Mouse (Mus musculus) CH12.LX (cell line): ENCODE results near the gene Acd. TPM values are rescaled to one million over a fixed set of nuclear protein-coding genes. Genes with fewer than 3 reads are reported as not detected.

Experiments used
- DNase-seq: peaks from one replicate; pipeline ENCODE4 v3.0.0-alpha.2; 2013; ENCODE audit errors: extremely low read depth
- H3K27ac ChIP-seq: 2 replicates; pipeline ENCODE4 v1.5.1; 2012; ENCODE audit warnings: low read depth, mild to moderate bottlenecking, control low read depth, moderate library complexity; ENCODE audit not compliant: insufficient read depth
- H3K27me3 ChIP-seq: replicated peaks from 2 replicates; pipeline ENCODE3; 2012; ENCODE audit warnings: inconsistent platforms
- H3K36me3 ChIP-seq, 2 experiments: replicated peaks in 1 of 2; 2 replicates each; pipeline versions ENCODE3 to v1.6.1; 2012; ENCODE audit warnings: inconsistent platforms in 1 of 2, low read length in 1 of 2, mild to moderate bottlenecking in 1 of 2, mixed read lengths in 1 of 2, moderate library complexity in 1 of 2; ENCODE audit not compliant: control insufficient read depth in 1 of 2, insufficient read depth in 1 of 2
- H3K4me1 ChIP-seq, 2 experiments: 2 replicates each; pipeline ENCODE4 v1.6.1; 2012; ENCODE audit warnings: inconsistent platforms in 1 of 2, moderate library complexity in 1 of 2; ENCODE audit not compliant: insufficient read depth in 2 of 2, control insufficient read depth in 1 of 2
- H3K4me2 ChIP-seq: 2 replicates; pipeline ENCODE4 v1.6.1; 2012; ENCODE audit warnings: low read depth, mild to moderate bottlenecking, control low read depth; ENCODE audit not compliant: poor library complexity, insufficient read depth, severe bottlenecking
- H3K4me3 ChIP-seq, 3 experiments: fragments of 150-350 bp in 1 of 3; sonication (generic) in 1 of 3; replicated peaks in 1 of 3; 2 replicates each; pipeline versions ENCODE3 to v1.5.1; 2011 to 2012; ENCODE audit warnings: low read depth in 2 of 3, low read length in 2 of 3, mild to moderate bottlenecking in 2 of 3, moderate library complexity in 2 of 3, control low read depth in 1 of 3, improper control_type of control experiment in 1 of 3, inconsistent platforms in 1 of 3, mixed read lengths in 1 of 3; ENCODE audit not compliant: poor library complexity in 1 of 3
- H3K79me2 ChIP-seq: replicated peaks from 2 replicates; pipeline ENCODE4 v1.6.1; 2012; ENCODE audit warnings: mild to moderate bottlenecking, moderate library complexity; ENCODE audit not compliant: control insufficient read depth, poor library complexity, insufficient read depth, severe bottlenecking; ENCODE audit errors: extremely low read depth
- H3K9ac ChIP-seq: 2 replicates; pipeline ENCODE4 v1.6.1; 2012; ENCODE audit warnings: low read depth, mild to moderate bottlenecking, control low read depth, moderate library complexity; ENCODE audit not compliant: insufficient read depth
- H3K9me3 ChIP-seq: replicated peaks from 2 replicates; pipeline ENCODE3; 2012; ENCODE audit warnings: low read length, inconsistent platforms, mixed read lengths
- BHLHE40 ChIP-seq: IDR thresholded peaks from 2 replicates; pipeline ENCODE4 v1.6.1; 2011; ENCODE audit warnings: mild to moderate bottlenecking, low read depth, low read length, improper control_type of control experiment
- CHD1 ChIP-seq: IDR thresholded peaks from 2 replicates; pipeline ENCODE4 v1.6.1; 2012; ENCODE audit warnings: low read depth, low read length, improper control_type of control experiment, inconsistent platforms
- CHD2 ChIP-seq: IDR thresholded peaks from 2 replicates; pipeline ENCODE4 v1.6.1; 2011; ENCODE audit warnings: low read length, improper control_type of control experiment
- CTCF ChIP-seq, 2 experiments: IDR thresholded peaks in 1 of 2; conservative IDR thresholded peaks in 1 of 2; 2 replicates each; pipeline ENCODE4 v1.5.1; 2011 to 2012; ENCODE audit warnings: low read depth in 2 of 2, low read length in 2 of 2, improper control_type of control experiment in 1 of 2, inconsistent platforms in 1 of 2, mild to moderate bottlenecking in 1 of 2, moderate library complexity in 1 of 2
- E2F4 ChIP-seq: IDR thresholded peaks from 2 replicates; pipeline ENCODE4 v1.6.1; 2011; ENCODE audit warnings: low read depth, low read length, improper control_type of control experiment; ENCODE audit not compliant: insufficient replicate concordance
- ETS1 ChIP-seq: conservative IDR thresholded peaks from 2 replicates; pipeline ENCODE4 v1.6.1; 2012; ENCODE audit warnings: low read depth, mild to moderate bottlenecking, inconsistent platforms, low read length, improper control_type of control experiment, moderate library complexity
- GABPA ChIP-seq: IDR thresholded peaks from 2 replicates; pipeline ENCODE4 v1.6.1; 2012; ENCODE audit warnings: low read depth, low read length, improper control_type of control experiment, inconsistent platforms; ENCODE audit not compliant: insufficient replicate concordance
- HCFC1 ChIP-seq: IDR thresholded peaks from 2 replicates; pipeline ENCODE4 v1.6.1; 2012; ENCODE audit warnings: low read depth, mild to moderate bottlenecking, inconsistent platforms, low read length, improper control_type of control experiment
- JUND ChIP-seq: conservative IDR thresholded peaks from 2 replicates; pipeline ENCODE4 v1.6.1; 2011; ENCODE audit warnings: low read depth, low read length, improper control_type of control experiment
- KAT2A ChIP-seq: IDR thresholded peaks from 2 replicates; pipeline ENCODE4 v1.6.1; 2012; ENCODE audit warnings: low read length, improper control_type of control experiment, inconsistent platforms; ENCODE audit not compliant: insufficient replicate concordance
- MAFK ChIP-seq: IDR thresholded peaks from 2 replicates; pipeline ENCODE4 v1.6.1; 2011; ENCODE audit warnings: low read length, improper control_type of control experiment; ENCODE audit not compliant: insufficient replicate concordance
- MAX ChIP-seq: IDR thresholded peaks from 2 replicates; pipeline ENCODE4 v1.6.1; 2011; ENCODE audit warnings: low read length, improper control_type of control experiment
- MXI1 ChIP-seq: IDR thresholded peaks from 2 replicates; pipeline ENCODE4 v1.6.1; 2011; ENCODE audit warnings: mild to moderate bottlenecking, low read depth, low read length, improper control_type of control experiment
- NELFE ChIP-seq: IDR thresholded peaks from 2 replicates; pipeline ENCODE4 v1.6.1; 2011; ENCODE audit warnings: low read depth, low read length, improper control_type of control experiment
- NRF1 ChIP-seq: IDR thresholded peaks from 2 replicates; pipeline ENCODE4 v1.6.1; 2014; ENCODE audit warnings: low read depth, mild to moderate bottlenecking, inconsistent platforms, low read length, improper control_type of control experiment, moderate library complexity
- PAX5 ChIP-seq: IDR thresholded peaks from 2 replicates; pipeline ENCODE4 v1.6.1; 2012; ENCODE audit warnings: low read length, inconsistent platforms, mixed read lengths
- POLR2A ChIP-seq: IDR thresholded peaks from 2 replicates; pipeline ENCODE4 v1.6.1; 2011; ENCODE audit warnings: low read depth, mild to moderate bottlenecking, improper control_type of control experiment, low read length
- RCOR1 ChIP-seq: conservative IDR thresholded peaks from 2 replicates; pipeline ENCODE4 v1.6.1; 2012; ENCODE audit warnings: low read depth, mild to moderate bottlenecking, inconsistent platforms, low read length, improper control_type of control experiment
- TCF12 ChIP-seq: IDR thresholded peaks from 2 replicates; pipeline ENCODE4 v1.6.1; 2014; ENCODE audit warnings: low read depth, mild to moderate bottlenecking, inconsistent platforms, low read length, improper control_type of control experiment
- UBTF ChIP-seq: IDR thresholded peaks from 2 replicates; pipeline ENCODE4 v1.6.1; 2012; ENCODE audit warnings: low read depth, mild to moderate bottlenecking, inconsistent platforms, low read length, improper control_type of control experiment, moderate library complexity
- USF1 ChIP-seq: IDR thresholded peaks from 2 replicates; pipeline ENCODE4 v1.6.1; 2014; ENCODE audit warnings: low read depth, mild to moderate bottlenecking, inconsistent platforms, low read length, improper control_type of control experiment
- ZC3H11A ChIP-seq: IDR thresholded peaks from 2 replicates; pipeline ENCODE4 v1.6.1; 2012; ENCODE audit warnings: low read depth, mild to moderate bottlenecking, inconsistent platforms, low read length, improper control_type of control experiment
- ZKSCAN1 ChIP-seq: IDR thresholded peaks from 2 replicates; pipeline ENCODE4 v1.6.1; 2012; ENCODE audit warnings: low read depth, inconsistent platforms, low read length, improper control_type of control experiment, borderline replicate concordance
- ZMIZ1 ChIP-seq: IDR thresholded peaks from 2 replicates; pipeline ENCODE4 v1.6.1; 2012; ENCODE audit warnings: low read depth, mild to moderate bottlenecking, inconsistent platforms, low read length, improper control_type of control experiment
- dilution Hi-C: fragments of 300-500 bp; cut with MboI; formaldehyde crosslinking; loops from 2 replicates; pipeline ENCODE4 v1.14.3; 2020; ENCODE audit warnings: low sequenced_read_pairs; ENCODE audit not compliant: extremely low pct_unique_long_range_greater_than_20kb, extremely low pct_ligation_motif_present
- in situ Hi-C: fragments of 300-500 bp; cut with MboI; formaldehyde crosslinking; loops from 3 replicates; pipeline ENCODE4 v1.14.3; 2019; ENCODE audit warnings: low sequenced_read_pairs, low pct_ligation_motif_present, low pct_unique_long_range_greater_than_20kb, mixed read lengths
- polyA plus RNA-seq: library from polyadenylated mRNA; unstranded; fragments of >175 nt; gene quantifications from 2 replicates; pipeline ENCODE4 v1.2.1, GENCODE M21; 2012; ENCODE audit warnings: low read depth; ENCODE audit not compliant: insufficient read length
- total RNA-seq, 2 experiments: library from RNA; depleted of rRNA; stranded (reverse); fragments of 300-350 nt in 1 of 2; fragments of >200 nt in 1 of 2; gene quantifications; 2 replicates each; pipeline ENCODE4 v1.2.3; 2012 to 2014

The Acd gene
- total and polyA plus RNA-seq, 3 experiments = 5.2 to 40.0 (median 11.9) TPM

DNA sequence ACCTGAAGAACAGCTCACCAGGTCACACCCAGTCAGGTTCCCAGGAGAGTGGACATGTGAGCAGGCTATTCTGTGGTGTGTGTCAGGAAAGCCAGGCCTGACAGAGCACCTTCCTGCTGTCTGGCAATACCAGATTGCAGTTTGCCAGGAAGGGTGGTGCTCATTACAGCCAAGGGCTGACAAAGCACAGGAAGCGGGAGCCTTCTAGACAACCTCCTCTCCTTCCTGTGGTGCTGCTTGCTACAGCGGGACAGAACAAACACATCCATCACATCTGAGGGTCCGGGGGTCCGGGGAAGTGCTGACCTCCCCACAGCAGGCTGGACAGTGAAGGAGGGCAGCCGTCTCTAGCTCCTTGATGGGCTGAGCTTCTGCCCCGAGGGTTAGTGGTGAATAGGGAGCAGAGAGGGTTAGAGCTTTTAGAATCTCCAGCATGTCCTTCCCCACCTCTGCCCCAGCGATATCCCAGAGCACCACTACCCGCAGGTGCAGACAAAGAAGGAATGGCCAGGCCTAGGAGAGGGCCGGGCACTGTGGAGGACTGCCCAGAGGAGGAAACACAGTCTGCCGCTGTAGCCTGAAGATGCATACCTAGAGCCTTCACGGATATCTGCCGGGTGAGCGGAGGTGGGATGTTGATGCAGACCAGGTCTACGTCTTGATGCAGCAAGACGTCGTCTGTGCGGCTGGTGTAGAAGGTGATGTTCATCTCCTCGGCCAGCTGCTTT, 26.7 kb upstream of the Acd start:
- Histone ChIP-seq H3K4me2 (no peak overlapping the region), H3K4me1 (peaks cover 0 to 18% of the 10 kb centered on the region in 2 experiments; a peak in 2 of 4 replicates), H3K9ac (no peak overlapping the region), H3K79me2 (no peaks in the 10 kb centered on the region), H3K27me3 (no peaks in the 10 kb centered on the region), H3K4me3 (no peak overlapping the region), H3K36me3 (peaks cover 3 to 28% of the 10 kb centered on the region in 2 experiments), H3K27ac (no peak overlapping the region), H3K9me3 (no peaks in the 10 kb centered on the region)
- TF ChIP-seq KAT2A (no peak), ZC3H11A (no peak), TCF12 (no peak), ETS1 (no peak), UBTF (no peak), BHLHE40 (no peak), NELFE (no peak), ZMIZ1 (no peak), MAFK (no peak), PAX5 (no peak), USF1 (no peak), CHD2 (no peak), E2F4 (no peak), CHD1 (no peak), NRF1 (no peak), ZKSCAN1 (no peak), JUND (no peak)
- in situ Hi-C loops (no loop called here), dilution Hi-C loops (no loop called here)
- no peak for DNase-seq

DNA sequence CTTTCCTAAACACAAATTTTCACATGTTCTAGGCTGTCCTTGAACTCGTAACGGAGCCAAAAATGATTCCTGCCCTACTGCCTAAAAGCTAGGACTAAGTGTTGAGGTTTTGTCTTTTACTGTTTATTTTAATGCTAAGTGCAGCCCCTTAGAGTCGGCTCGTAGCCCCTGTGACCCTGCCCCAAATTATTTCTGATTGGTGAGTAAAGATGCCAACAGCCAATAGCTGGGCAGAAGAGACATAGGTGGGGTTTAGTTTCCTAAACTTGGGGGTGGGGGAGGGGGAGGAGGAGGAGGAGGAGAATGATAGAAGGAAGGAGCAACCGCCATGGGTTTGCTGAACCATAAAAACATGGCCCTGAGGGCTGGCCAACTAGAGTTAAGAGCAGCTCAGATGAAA, 24.8 kb upstream of the Acd start:
- Histone ChIP-seq H3K27ac (no peak overlapping the region), H3K79me2 (no peaks in the 10 kb centered on the region), H3K4me2 (no peak overlapping the region), H3K27me3 (no peaks in the 10 kb centered on the region), H3K9ac (no peak overlapping the region), H3K4me3 (no peak overlapping the region), H3K4me1 (peaks cover 0 to 2% of the 10 kb centered on the region in 2 experiments; a peak in 1 of 4 replicates), H3K36me3 (peaks cover 3 to 28% of the 10 kb centered on the region in 2 experiments), H3K9me3 (no peaks in the 10 kb centered on the region)
- in situ Hi-C loops (no loop called here), dilution Hi-C loops (no loop called here)
- TF ChIP-seq ZKSCAN1 (no peak), HCFC1 (no peak), RCOR1 (no peak), POLR2A (no peak), MAFK (no peak), MAX (no peak), ETS1 (no peak), MXI1 (no peak), GABPA (no peak), NELFE (no peak), TCF12 (no peak), USF1 (no peak), CHD2 (no peak), CTCF (conservative IDR thresholded peaks at IDR 0.05 in 1 of 2, IDR thresholded peaks at IDR 0.05 in 1 of 2; ENCODE audit: low read depth in 2 of 2, low read length in 2 of 2) (no peak)
- no peak for DNase-seq
